ENCODE assay signal across 12 mouse cellular contexts in genomic region chr6:21520351-21520750, GRCm38 (mm10).
DNase-seq lines count a peak whose midpoint lies in the region.
"Had no signal": no experiment of that assay in that cellular context is flagged by ENCODE, and none has a peak within 500 bp of the region (broad histone marks: within the 10 kb centered on the region; RNA-seq: fewer than 3 reads in every experiment).

No protein-coding gene starts in this region.

- intact Hi-C loops in left cerebral cortex, postnatal 4 days (cut with DNase I) = no loop called here
- intact Hi-C loops in left cerebral cortex, postnatal 36 days (cut with DNase I) = no loop called here

- DNase-seq in adrenal gland, postnatal 10 days = peak; percentile 28
- no peak for DNase-seq in adrenal gland, postnatal 4 days (ENCODE audit: low spot score in 2 of 2)
- DNase-seq in heart, adult 18-20 months = peak; percentile 4 to 5
- DNase-seq in heart, adult 8-10 months (ENCODE audit: low spot score) = no peak
- peak; percentile 20 for DNase-seq in left cerebral cortex, postnatal 4 days
- no peak for DNase-seq in left cerebral cortex, postnatal 36 days (ENCODE audit: low spot score in 2 of 2)
- DNase-seq in kidney, postnatal 25 days = peak; percentile 65 to 78
- no peak for DNase-seq in ovary, postnatal 36 days (ENCODE audit: low spot score)
- DNase-seq: gastrocnemius, postnatal 25 days; lung, postnatal 10 days; spleen, adult 18-20 months; thymus, adult 18-20 months had no signal

Comparison
In these comparisons a context has a peak if more than half of its experiments do, and no peak if none do; other contexts are left out.
1. DNase-seq: peak in adrenal gland, postnatal 10 days (single experiment), heart, adult 18-20 months (2 of 2), left cerebral cortex, postnatal 4 days (single experiment) and kidney, postnatal 25 days (2 of 2); none in adrenal gland, postnatal 4 days (0 of 2), heart, adult 8-10 months (single experiment), left cerebral cortex, postnatal 36 days (0 of 2) and ovary, postnatal 36 days (single experiment).